Mouse (Mus musculus) liver, postnatal 0 days (tissue): ENCODE measurements around the gene Insig1. TPM values are rescaled to one million over a fixed set of nuclear protein-coding genes. Genes with fewer than 3 reads are reported as not detected.
A peak's percentile ranks its signal among the peaks of the same experiment; 100 is the strongest.

Experiments
- ATAC-seq: fragments of 200-750 bp; cut with Nextera tagmentation; 2 replicates; pipeline ENCODE4 v1.8.0; 2017; ENCODE audit warnings: mild to moderate bottlenecking, moderate library complexity
- DNase-seq: peaks from one replicate; pipeline ENCODE4 v3.0.0-alpha.2; 2016
- H3K27ac ChIP-seq: fragments of 300-500 bp; sonication (generic); 2 replicates; pipeline ENCODE4 v1.5.1; 2014; ENCODE audit warnings: antibody characterized with exemption, moderate library complexity, mild to moderate bottlenecking, low read depth
- H3K27me3 ChIP-seq: fragments of 300-500 bp; sonication (generic); 2 replicates; pipeline ENCODE4 v1.6.1; 2014; ENCODE audit warnings: low read length, control low read depth, mixed read lengths; ENCODE audit not compliant: insufficient read depth
- H3K36me3 ChIP-seq: fragments of 300-500 bp; sonication (generic); replicated peaks from 2 replicates; pipeline ENCODE4 v1.6.1; 2014; ENCODE audit warnings: mild to moderate bottlenecking, control low read depth, low read length, moderate library complexity, mixed read lengths; ENCODE audit not compliant: insufficient read depth
- H3K4me1 ChIP-seq: fragments of 300-500 bp; sonication (generic); 2 replicates; pipeline ENCODE4 v1.6.1; 2014; ENCODE audit warnings: antibody characterized with exemption, mild to moderate bottlenecking, control low read depth; ENCODE audit not compliant: insufficient read depth
- H3K4me2 ChIP-seq: fragments of 300-500 bp; sonication (generic); 2 replicates; pipeline ENCODE4 v1.6.1; 2014; ENCODE audit warnings: low read depth, mild to moderate bottlenecking, low read length, moderate library complexity, mixed read lengths
- H3K4me3 ChIP-seq: fragments of 300-500 bp; sonication (generic); 2 replicates; pipeline ENCODE4 v1.5.1; 2014; ENCODE audit warnings: low read depth, low read length
- H3K9ac ChIP-seq: fragments of 300-500 bp; sonication (generic); replicated peaks from 2 replicates; pipeline ENCODE4 v1.6.1; 2014; ENCODE audit warnings: mild to moderate bottlenecking, moderate library complexity
- H3K9me3 ChIP-seq: fragments of 300-500 bp; sonication (generic); 2 replicates; pipeline ENCODE4 v1.6.1; 2016; ENCODE audit warnings: mild to moderate bottlenecking, control low read depth, low read length, mixed read lengths
- CTCF ChIP-seq: sonication (generic); IDR thresholded peaks from 2 replicates; pipeline ENCODE4 v1.5.1; 2016; ENCODE audit warnings: antibody characterized with exemption, low read depth
- EP300 ChIP-seq: IDR thresholded peaks from 2 replicates; pipeline ENCODE4 v1.6.1; 2016; ENCODE audit warnings: antibody characterized with exemption, low read depth, mild to moderate bottlenecking
- WGBS: fragments of 180-500 bp; shearing (Covaris S2); extraction: QIAGEN DNeasy Blood & Tissue Kit; methylation state at CpG from one replicate; pipeline ENCODE4 v1.1.7; 2014; ENCODE audit not compliant: insufficient replicate concordance; 5-methylcytosine and 5-hydroxymethylcytosine counted together
- polyA plus RNA-seq: library from polyadenylated mRNA; unstranded; fragments of >200 nt; fragmentation: Nextera tagmentation; extraction: Ambion mirVana; gene quantifications from 2 replicates; pipeline ENCODE4 v1.2.1, GENCODE M21; 2015

The Insig1 gene
- polyA plus RNA-seq, 1 experiment from 2014 or later, result 36.3 TPM

DNA sequence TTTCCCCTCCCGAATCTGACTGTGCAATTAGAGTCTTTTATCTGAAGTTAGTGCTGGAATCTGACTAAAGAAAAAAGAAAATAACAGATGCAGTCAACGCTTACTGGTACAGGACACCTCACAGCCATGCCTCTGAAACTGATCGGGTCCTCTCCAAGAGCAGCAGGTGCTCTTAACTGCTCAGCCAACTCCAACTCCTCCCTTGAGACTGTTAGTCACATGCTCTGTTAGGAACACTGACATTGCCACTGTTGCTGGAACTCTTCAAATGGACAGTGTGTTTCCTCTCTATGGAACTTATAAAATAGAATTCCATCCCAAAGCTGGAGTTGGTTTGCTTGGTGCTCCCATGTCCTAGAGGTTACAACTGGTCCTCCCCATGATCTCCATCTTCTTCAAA is 14.3 kb upstream of the Insig1 start:
- Histone ChIP-seq H3K9me3 (no peaks in the 10 kb centered on the region), H3K36me3 (no peaks in the 10 kb centered on the region), H3K9ac (no peak overlapping the region), H3K27me3 (no peaks in the 10 kb centered on the region), H3K4me1 (peaks cover 6% of the 10 kb centered on the region), H3K4me2 (no peak overlapping the region), H3K4me3 (no peak overlapping the region), H3K27ac (peak overlapping the region; percentile 85; the same call in 1 of the 2 replicates)
- no peak for ATAC-seq
- no peak for DNase-seq
- 83% methylated on average over 3 of the region's 3 CpGs for WGBS
- TF ChIP-seq EP300 (no peak), CTCF (no peak)

GRCm38 (mm10) chr5:28060506-28060905 is 10.7 kb upstream of the Insig1 start:
- no peak for DNase-seq

DNA sequence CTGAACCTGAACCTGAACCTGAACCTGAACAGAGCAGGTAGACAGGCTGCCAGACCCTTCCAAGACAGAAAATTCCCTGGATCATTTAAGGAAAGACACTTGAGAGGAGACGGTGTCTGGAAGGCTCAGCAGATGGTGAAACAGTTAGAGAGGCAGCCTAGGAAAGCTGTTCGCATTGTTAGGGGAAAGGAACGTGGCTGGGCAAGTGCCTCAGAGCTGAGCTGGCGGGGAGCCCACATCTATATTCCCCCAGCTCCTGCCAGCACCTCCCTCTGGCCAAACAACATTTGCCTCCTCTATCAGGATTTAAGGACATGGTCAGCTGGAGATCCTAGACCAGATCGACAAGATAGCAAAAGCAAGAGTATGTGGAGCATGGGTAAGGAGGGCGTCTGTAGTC is 10.2 kb upstream of the Insig1 start:
- DNase-seq (no peak), ATAC-seq (no peak)
- Histone ChIP-seq H3K36me3 (no peaks in the 10 kb centered on the region), H3K27ac (no peak overlapping the region), H3K4me3 (no peak overlapping the region), H3K9me3 (no peaks in the 10 kb centered on the region), H3K4me1 (peaks cover 18% of the 10 kb centered on the region), H3K9ac (no peak overlapping the region), H3K27me3 (no peaks in the 10 kb centered on the region), H3K4me2 (no peak overlapping the region)
- TF ChIP-seq CTCF, result no peak
- TF ChIP-seq EP300, result no peak
- WGBS, result 74% methylated on average over 6 of the region's 6 CpGs

More at GRCm38 (mm10) chr5:28060506-28060905, 10.7 kb upstream of the Insig1 start:
- Histone ChIP-seq H3K27ac (no peak overlapping the region), H3K4me3 (no peak overlapping the region), H3K27me3 (no peaks in the 10 kb centered on the region), H3K4me1 (peaks cover 13% of the 10 kb centered on the region), H3K4me2 (no peak overlapping the region), H3K9ac (no peak overlapping the region), H3K9me3 (no peaks in the 10 kb centered on the region), H3K36me3 (no peaks in the 10 kb centered on the region)
- TF ChIP-seq EP300, result no peak
- TF ChIP-seq CTCF, result no peak
- ATAC-seq, result no peak

GRCm38 (mm10) chr5:28063989-28064624 is 7.1 kb upstream of the Insig1 start:
- TF ChIP-seq CTCF (no peak), EP300 (peak; percentile 32; the same call in 1 of the 2 replicates)
- H3K9me3 ChIP-seq, result no peaks in the 10 kb centered on the region
- DNase-seq, result no peak
- no peak overlapping the region for H3K9ac ChIP-seq
- H3K27me3 ChIP-seq, result no peaks in the 10 kb centered on the region
- H3K4me3 ChIP-seq, result no peak overlapping the region
- 46% methylated on average over 3 of the region's 3 CpGs for WGBS
- H3K4me1 ChIP-seq, result peaks cover 30% of the 10 kb centered on the region
- ATAC-seq, result peak; percentile 34
- no peak overlapping the region for H3K4me2 ChIP-seq
- no peaks in the 10 kb centered on the region for H3K36me3 ChIP-seq
- no peak overlapping the region for H3K27ac ChIP-seq

GRCm38 (mm10) chr5:28065275-28065674 is 5.9 kb upstream of the Insig1 start:
- peaks cover 40% of the 10 kb centered on the region for H3K4me1 ChIP-seq
- H3K4me3 ChIP-seq, result no peak overlapping the region
- no peak overlapping the region for H3K27ac ChIP-seq
- no peaks in the 10 kb centered on the region for H3K9me3 ChIP-seq
- H3K4me2 ChIP-seq, result 0 out of 2 replicates have a peak overlapping the region, but pooled peaks have one; percentile 50
- no peak overlapping the region for H3K9ac ChIP-seq
- DNase-seq (no peak), ATAC-seq (no peak)
- no peaks in the 10 kb centered on the region for H3K27me3 ChIP-seq
- TF ChIP-seq CTCF (no peak), EP300 (no peak)
- H3K36me3 ChIP-seq, result no peaks in the 10 kb centered on the region
- 29% methylated on average over 4 of the region's 4 CpGs for WGBS

- Histone ChIP-seq H3K4me3 (no peak overlapping the region), H3K36me3 (no peaks in the 10 kb centered on the region), H3K27me3 (no peaks in the 10 kb centered on the region), H3K27ac (peak overlapping the region; percentile 55), H3K9ac (peak overlapping the region; percentile 26; the same call in 1 of the 2 replicates), H3K4me1 (peaks cover 41% of the 10 kb centered on the region), H3K4me2 (peak overlapping the region; percentile 50; the same call in 1 of the 2 replicates), H3K9me3 (no peaks in the 10 kb centered on the region)
- ATAC-seq, result no peak
- TF ChIP-seq EP300, result no peak
- peak; percentile 22; the same call in 1 of the 2 replicates for TF ChIP-seq CTCF
- WGBS, result 43% methylated on average over 5 of the region's 5 CpGs
- DNase-seq, result no peak
Observed at GRCm38 (mm10) chr5:28066311-28066710, 4.9 kb upstream of the Insig1 start.
